Mouse (Mus musculus) thymus, adult 2 months (tissue): ENCODE data around the gene Dab2ip.

Experiments used
- CTCF ChIP-seq: fragments of 200-500 bp; IDR thresholded peaks from 2 replicates; pipeline ENCODE4 v1.5.1; 2012; ENCODE audit warnings: mild to moderate bottlenecking, control low read depth, low read length, moderate library complexity, borderline replicate concordance; ENCODE audit not compliant: control insufficient read depth, poor library complexity, insufficient read depth; ENCODE audit errors: extremely low read depth
- POLR2A ChIP-seq: fragments of 200-500 bp; IDR thresholded peaks from 2 replicates; pipeline ENCODE4 v1.6.1; 2012; ENCODE audit warnings: mild to moderate bottlenecking, low read length, control low read depth, moderate library complexity; ENCODE audit not compliant: control insufficient read depth, poor library complexity, insufficient read depth; ENCODE audit errors: extremely low read depth

GRCm38 (mm10) chr2:35610976-35611375 lies 52.9 kb downstream of the Dab2ip start:
- no peak for TF ChIP-seq POLR2A
- no peak for TF ChIP-seq CTCF
